Mouse (Mus musculus): ENCODE measurements around the gene Dmxl2.

DNA sequence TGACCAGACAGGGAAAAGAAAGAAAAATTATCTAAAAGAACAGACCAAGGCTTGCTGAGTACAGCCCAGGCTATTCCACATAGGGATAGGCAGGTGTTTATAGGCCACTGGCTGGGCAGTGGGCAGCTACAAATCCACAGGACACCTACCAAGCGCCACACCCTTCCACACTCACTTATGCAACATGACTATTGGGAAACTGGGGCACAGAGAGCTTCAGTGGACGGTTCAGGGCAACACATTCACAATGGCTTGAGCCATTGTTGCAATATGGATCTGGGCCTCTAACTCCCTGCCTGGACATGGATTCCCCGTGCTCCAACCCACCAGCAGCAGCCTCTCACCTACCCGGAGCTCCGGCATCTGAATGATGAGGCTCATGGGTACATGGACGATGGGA, 48.0 kb upstream of the Dmxl2 start:
- no peak for TF ChIP-seq POLR2A (IDR thresholded peaks at IDR 0.05; ENCODE audit: insufficient read depth, low read length)
- TF ChIP-seq CTCF (IDR thresholded peaks at IDR 0.05; ENCODE audit: low read depth, low read length), result no peak

Data from ES-Bruce4 (cell line).